Mouse (Mus musculus): ENCODE measurements around the gene Ing3.

DNA sequence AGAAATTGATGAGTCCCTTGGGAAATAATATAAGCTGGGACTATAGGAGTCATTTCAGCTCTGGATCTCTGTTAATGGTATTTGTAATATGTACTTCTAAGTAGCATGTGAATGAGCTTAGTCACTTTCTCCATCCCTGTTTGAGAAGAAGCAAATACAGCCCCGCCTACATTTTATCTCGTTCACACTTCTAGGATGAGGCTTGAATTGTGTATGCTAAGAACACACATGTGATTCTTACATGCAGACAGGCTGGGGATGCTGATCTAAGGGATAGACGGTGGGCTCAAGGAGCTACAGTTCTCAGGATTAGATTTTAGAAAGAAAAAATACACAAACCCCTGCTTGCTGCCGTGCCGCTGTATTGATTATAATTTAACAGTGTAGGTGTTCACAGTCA lies 71.3 kb downstream of the Ing3 start:
- TF ChIP-seq CTCF (conservative IDR thresholded peaks at IDR 0.05; ENCODE audit: low read length) (no peak), POU5F1 (IDR thresholded peaks at IDR 0.05; ENCODE audit: borderline replicate concordance, low read length) (no peak), NANOG (IDR thresholded peaks at IDR 0.05; ENCODE audit: borderline replicate concordance, low read length) (no peak)
